Mouse (Mus musculus) olfactory bulb, adult 2 months (tissue): Measurements from ENCODE around the gene Arid1b.

Source experiments
- CTCF ChIP-seq: fragments of 200-500 bp; IDR thresholded peaks from 2 replicates; pipeline ENCODE4 v1.5.1; 2012; ENCODE audit warnings: low read depth, mild to moderate bottlenecking, low read length, moderate library complexity; ENCODE audit not compliant: insufficient read depth
- POLR2A ChIP-seq: fragments of 200-500 bp; IDR thresholded peaks from 2 replicates; pipeline ENCODE4 v1.6.1; 2012; ENCODE audit warnings: mild to moderate bottlenecking, low read depth, low read length, moderate library complexity; ENCODE audit not compliant: insufficient read depth

GRCm38 (mm10) chr17:5196005-5196404 is 201.9 kb downstream of the Arid1b start:
- TF ChIP-seq CTCF (no peak), POLR2A (no peak)
